10 mouse cellular contexts compared by ENCODE assay signal in genomic region chr2:75696371-75696770, GRCm38 (mm10). TPM values are rescaled to one million over a fixed set of nuclear protein-coding genes. Genes with fewer than 3 reads are reported as not detected.
DNase-seq lines count a peak whose midpoint lies in the region; ATAC-seq and TF ChIP-seq lines count a peak whose summit lies in the region.
"Had no signal": no experiment of that assay in that cellular context is flagged by ENCODE, and none has a peak within 500 bp of the region (broad histone marks: within the 10 kb centered on the region; RNA-seq: fewer than 3 reads in every experiment).

No protein-coding gene starts in this region.

- H3K27ac ChIP-seq in heart, embryonic 13.5 days (replicated peaks): peak overlapping the region; percentile 48; the same call in 1 of the 2 replicates
- H3K27ac ChIP-seq in heart, embryonic 11.5 days (ENCODE audit: low read depth, low read length): no peak overlapping the region
- H3K27ac ChIP-seq in bone marrow macrophage, adult 2 months (ENCODE audit: insufficient read depth, low read depth, low read length): peak overlapping the region; percentile 62
- peak overlapping the region; percentile 65 for H3K27ac ChIP-seq in macrophage
- H3K27ac ChIP-seq: kidney, embryonic 15.5 days had no signal

- H3K9ac ChIP-seq in heart, embryonic 13.5 days: peak overlapping the region; percentile 47
- no peak overlapping the region for H3K9ac ChIP-seq in heart, embryonic 11.5 days (ENCODE audit: low read depth, low read length)
- H3K9ac ChIP-seq: kidney, embryonic 15.5 days had no signal

- H3K79me2 ChIP-seq in macrophage (ENCODE audit: inconsistent target): peaks cover 100% of the 10 kb centered on the region

- intact Hi-C loops in left cerebral cortex, postnatal 25 days (cut with DNase I): no loop called here

- WGBS in heart, embryonic 13.5 days: 50% methylated on average over 5 of the region's 5 CpGs
- 52% methylated on average over 5 of the region's 5 CpGs for WGBS in heart, embryonic 11.5 days (ENCODE audit: insufficient replicate concordance)
- 27% methylated on average over 5 of the region's 5 CpGs for WGBS in macrophage (ENCODE audit: missing documents)

- H3K4me2 ChIP-seq in heart, embryonic 13.5 days: no peak overlapping the region
- no peak overlapping the region for H3K4me2 ChIP-seq in heart, embryonic 11.5 days
- H3K4me2 ChIP-seq: kidney, embryonic 15.5 days had no signal

- no peaks in the 10 kb centered on the region for H3K27me3 ChIP-seq in heart, embryonic 13.5 days (replicated peaks)
- no peaks in the 10 kb centered on the region for H3K27me3 ChIP-seq in heart, embryonic 11.5 days (ENCODE audit: control insufficient read depth, insufficient read depth, low read length)
- H3K27me3 ChIP-seq: kidney, embryonic 15.5 days had no signal

- no peak for TF ChIP-seq CTCF in bone marrow macrophage, adult 2 months (IDR thresholded peaks at IDR 0.05; ENCODE audit: low read depth, low read length)

- peaks cover 87% of the 10 kb centered on the region for H3K4me1 ChIP-seq in heart, embryonic 13.5 days
- peaks cover 64% of the 10 kb centered on the region for H3K4me1 ChIP-seq in heart, embryonic 11.5 days (ENCODE audit: control insufficient read depth, insufficient read depth, low read length)
- peaks cover 63% of the 10 kb centered on the region for H3K4me1 ChIP-seq in bone marrow macrophage, adult 2 months (ENCODE audit: control insufficient read depth, insufficient read depth, low read length)

- no peak for TF ChIP-seq POLR2A in bone marrow macrophage, adult 2 months (IDR thresholded peaks at IDR 0.05; ENCODE audit: borderline replicate concordance, low read depth, low read length)

- no peaks in the 10 kb centered on the region for H3K9me3 ChIP-seq in heart, embryonic 13.5 days
- no peaks in the 10 kb centered on the region for H3K9me3 ChIP-seq in heart, embryonic 11.5 days (replicated peaks; ENCODE audit: control insufficient read depth, low read length)
- H3K9me3 ChIP-seq: kidney, embryonic 15.5 days had no signal

- no peak for DNase-seq in left cerebral cortex, postnatal 25 days (ENCODE audit: low spot score in 2 of 2)
- no peak for DNase-seq in Muller cell, postnatal 12 days (ENCODE audit: inconsistent ontology term)
- DNase-seq: cerebellum, postnatal 36 days; gastrocnemius, postnatal 36 days had no signal

- H3K4me3 ChIP-seq in heart, embryonic 13.5 days: no peak overlapping the region
- H3K4me3 ChIP-seq in heart, embryonic 11.5 days (ENCODE audit: low read depth, low read length): no peak overlapping the region
- H3K4me3 ChIP-seq in bone marrow macrophage, adult 2 months (ENCODE audit: insufficient read depth, low read length): peak overlapping the region; percentile 19
- no peak overlapping the region for H3K4me3 ChIP-seq in macrophage (ENCODE audit: inconsistent target)
- H3K4me3 ChIP-seq: kidney, embryonic 15.5 days had no signal

- peaks cover 5% of the 10 kb centered on the region; the same call in 1 of the 2 replicates for H3K36me3 ChIP-seq in heart, embryonic 13.5 days
- H3K36me3 ChIP-seq in heart, embryonic 11.5 days (ENCODE audit: control insufficient read depth, insufficient read depth, low read length): no peaks in the 10 kb centered on the region
- H3K36me3 ChIP-seq in macrophage (ENCODE audit: inconsistent target): peaks cover 28% of the 10 kb centered on the region
- H3K36me3 ChIP-seq: kidney, embryonic 15.5 days had no signal

- ATAC-seq in heart, embryonic 13.5 days (ENCODE audit: extremely low read depth, insufficient number of reproducible peaks, low FRiP score, low TSS enrichment): no peak
- no peak for ATAC-seq in heart, embryonic 11.5 days (replicated peaks; ENCODE audit: insufficient number of reproducible peaks, low FRiP score, low TSS enrichment)
- peak; percentile 65 to 66 for ATAC-seq in hematopoietic stem cell, adult 5-6 weeks (replicated peaks in 1 of 2; ENCODE audit: insufficient read depth in 1 of 2, low FRiP score in 2 of 2, low TSS enrichment in 1 of 2, low read depth in 1 of 2, poor library complexity in 2 of 2, severe bottlenecking in 2 of 2)

RNA-seq across cellular contexts. Expression of gene Nfe2l2, which starts 8.1 kb away (rescaled TPM):
- 42.8 and 43.7 TPM in 2 replicates for polyA plus RNA-seq in heart, embryonic 13.5 days (2015; fragmentation: Nextera tagmentation; extraction: Ambion mirVana)
- 46.7 and 48.7 TPM in 2 replicates for polyA plus RNA-seq in heart, embryonic 11.5 days (2014; fragmentation: Nextera tagmentation; extraction: Ambion mirVana)
- polyA plus RNA-seq in bone marrow macrophage, adult 2 months (2012; ENCODE audit: insufficient read depth, insufficient read length, missing spikeins): 266 and 269 TPM in 2 replicates
- 79.5 and 81.9 TPM in 2 replicates for total RNA-seq in hematopoietic stem cell, adult 5-6 weeks (2017)
- 1,000 to 10,000 TPM in 4 of 26 experiments, 100 to 1,000 TPM in 21, 10 to 100 TPM in 1; 93.5 to 1,701 (median 398) TPM for total RNA-seq in macrophage (2018; cell fraction: chromatin; rRNA removed)
- 100 to 1,000 TPM; 118 to 679 (median 362) TPM for total RNA-seq in macrophage (2018; cell fraction: cytosol; rRNA removed)
- total RNA-seq in macrophage (2018; cell fraction: nucleus; rRNA removed): 1,000 to 10,000 TPM in 5 of 26 experiments, 100 to 1,000 TPM in 21; 190 to 1,621 (median 565) TPM
- 189 to 430 TPM (median 388 TPM) in 3 replicates for polyA plus RNA-seq in macrophage (2018)
- total RNA-seq in left cerebral cortex, postnatal 25 days (2021): 10 to 100 TPM; 11.5 to 12.1 TPM

RNA-seq across cellular contexts. Expression of gene Hnrnpa3, which starts 37.3 kb away (rescaled TPM):
- 188 and 192 TPM in 2 replicates for polyA plus RNA-seq in heart, embryonic 13.5 days (2015; fragmentation: Nextera tagmentation; extraction: Ambion mirVana)
- 164 and 174 TPM in 2 replicates for polyA plus RNA-seq in heart, embryonic 11.5 days (2014; fragmentation: Nextera tagmentation; extraction: Ambion mirVana)
- polyA plus RNA-seq in bone marrow macrophage, adult 2 months (2012; ENCODE audit: insufficient read depth, insufficient read length, missing spikeins): 183 and 208 TPM in 2 replicates
- total RNA-seq in hematopoietic stem cell, adult 5-6 weeks (2017): 217 and 447 TPM in 2 replicates
- 100 to 1,000 TPM; 404 to 869 (median 663) TPM for total RNA-seq in macrophage (2018; cell fraction: chromatin; rRNA removed)
- total RNA-seq in macrophage (2018; cell fraction: cytosol; rRNA removed): 100 to 1,000 TPM; 291 to 595 (median 415) TPM
- 100 to 1,000 TPM; 332 to 659 (median 518) TPM for total RNA-seq in macrophage (2018; cell fraction: nucleus; rRNA removed)
- polyA plus RNA-seq in macrophage (2018): 346 to 1,286 TPM (median 601 TPM) in 3 replicates
- 100 to 1,000 TPM; 279 to 295 TPM for total RNA-seq in left cerebral cortex, postnatal 25 days (2021)

Comparison
In these comparisons a context has a peak if more than half of its experiments do, and no peak if none do; other contexts are left out.
1. ATAC-seq: peak in hematopoietic stem cell, adult 5-6 weeks (2 of 2); none in heart, embryonic 13.5 days (single experiment) and heart, embryonic 11.5 days (single experiment).